In the genomic region with DNA sequence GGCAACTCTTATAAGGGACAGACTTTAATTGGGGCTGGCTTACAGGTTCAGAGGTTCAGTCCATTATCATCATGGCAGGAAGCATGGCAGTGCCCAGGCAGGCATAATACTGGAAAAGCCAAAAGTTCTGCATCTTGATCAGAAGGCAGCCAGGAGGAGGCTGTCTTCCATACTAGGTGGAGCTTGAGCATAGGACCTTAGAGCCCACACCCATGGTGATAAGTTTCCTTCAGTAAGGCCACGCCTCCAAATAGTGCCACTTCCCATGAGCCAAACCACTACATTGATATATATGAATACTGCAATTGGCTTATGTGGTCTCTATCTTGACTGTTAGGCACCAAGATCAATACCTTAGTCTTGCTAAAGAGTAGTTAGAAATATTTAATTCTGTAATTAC, we compare ENCODE assay signal across 26 mouse cellular contexts. TPM values are rescaled to one million over a fixed set of nuclear protein-coding genes. Genes with fewer than 3 reads are reported as not detected.
DNase-seq lines count a peak whose midpoint lies in the region; ATAC-seq and TF ChIP-seq lines count a peak whose summit lies in the region.
"Had no signal": no experiment of that assay in that cellular context is flagged by ENCODE, and none has a peak within 500 bp of the region (broad histone marks: within the 10 kb centered on the region; RNA-seq: fewer than 3 reads in every experiment).

No protein-coding gene starts in this region.

- 40% methylated on average over 1 of the region's 1 CpGs for WGBS in liver, embryonic 14.5 days (ENCODE audit: insufficient replicate concordance)

- peak; percentile 42; the same call in 1 of the 2 replicates for ATAC-seq in common myeloid progenitor, adult 5-6 weeks (replicated peaks; ENCODE audit: low read depth, poor library complexity, severe bottlenecking)
- ATAC-seq in liver, embryonic 14.5 days (ENCODE audit: insufficient read depth) = peak; percentile 48; the same call in 1 of the 2 replicates
- ATAC-seq: CD4-positive, CD25-positive, alpha-beta regulatory T cell, adult 4 months; forebrain, embryonic 15.5 days; hindbrain, postnatal 0 days had no signal

- no peaks in the 10 kb centered on the region for H3K27me3 ChIP-seq in MEL (ENCODE audit: control insufficient read depth in 1 of 2, insufficient read depth in 2 of 2, low read length in 2 of 2)
- no peaks in the 10 kb centered on the region for H3K27me3 ChIP-seq in liver, embryonic 14.5 days (ENCODE audit: control insufficient read depth, insufficient read depth, low read length)
- H3K27me3 ChIP-seq: forebrain, embryonic 15.5 days; heart, embryonic 15.5 days; hindbrain, embryonic 13.5 days had no signal

- H3K79me2 ChIP-seq in MEL (ENCODE audit: control insufficient read depth, insufficient read depth, low read length, poor library complexity) = no peaks in the 10 kb centered on the region

- no peak overlapping the region for H3K4me3 ChIP-seq in MEL (ENCODE audit: control insufficient read depth in 1 of 2, insufficient read depth in 1 of 2, low read depth in 2 of 2, low read length in 2 of 2)
- no peak overlapping the region for H3K4me3 ChIP-seq in liver, embryonic 14.5 days (ENCODE audit: insufficient read depth in 1 of 2, low read depth in 2 of 2, low read length in 2 of 2)
- H3K4me3 ChIP-seq: embryonic facial prominence, embryonic 10.5 days; erythroblast, embryonic 14.5 days; forebrain, embryonic 15.5 days; heart, embryonic 15.5 days; hindbrain, embryonic 13.5 days had no signal

- no peak overlapping the region for H3K27ac ChIP-seq in MEL (ENCODE audit: control insufficient read depth, low read depth, low read length)
- H3K27ac ChIP-seq in liver, embryonic 14.5 days = no peak overlapping the region
- H3K27ac ChIP-seq: embryonic facial prominence, embryonic 10.5 days; forebrain, embryonic 15.5 days; heart, embryonic 15.5 days; hindbrain, embryonic 13.5 days; hindbrain, postnatal 0 days had no signal

- H3K9ac ChIP-seq in MEL (ENCODE audit: control insufficient read depth, low read depth, low read length, poor library complexity, severe bottlenecking) = no peak overlapping the region
- H3K9ac ChIP-seq in liver, embryonic 14.5 days (replicated peaks) = no peak overlapping the region
- H3K9ac ChIP-seq: forebrain, embryonic 15.5 days; heart, embryonic 15.5 days; hindbrain, embryonic 13.5 days had no signal

- no peak for TF ChIP-seq CTCF in MEL (IDR thresholded peaks at IDR 0.05 in 2 of 3, conservative IDR thresholded peaks at IDR 0.05 in 1 of 3; ENCODE audit: control insufficient read depth in 1 of 3, insufficient read depth in 1 of 3, low read depth in 2 of 3, low read length in 3 of 3, poor library complexity in 1 of 3, severe bottlenecking in 1 of 3)
- no peak for TF ChIP-seq CTCF in liver, embryonic 14.5 days (IDR thresholded peaks at IDR 0.05; ENCODE audit: low read depth)

- no peak for TF ChIP-seq RAD21 in MEL (IDR thresholded peaks at IDR 0.05; ENCODE audit: low read depth, low read length)

- no peak for TF ChIP-seq EP300 in MEL (IDR thresholded peaks at IDR 0.05; ENCODE audit: low read depth in 1 of 2, low read length in 2 of 2)
- no peak for TF ChIP-seq EP300 in liver, embryonic 14.5 days (IDR thresholded peaks at IDR 0.05; ENCODE audit: low read depth)

- no peak overlapping the region for H3K4me2 ChIP-seq in liver, embryonic 14.5 days (ENCODE audit: low read depth)
- H3K4me2 ChIP-seq: forebrain, embryonic 15.5 days; heart, embryonic 11.5 days; heart, embryonic 15.5 days; hindbrain, embryonic 13.5 days had no signal

- no peaks in the 10 kb centered on the region for H3K9me3 ChIP-seq in MEL (replicated peaks; ENCODE audit: insufficient read depth, low read length)
- H3K9me3 ChIP-seq in liver, embryonic 14.5 days (ENCODE audit: control insufficient read depth, low read length) = no peaks in the 10 kb centered on the region
- H3K9me3 ChIP-seq: embryonic facial prominence, embryonic 10.5 days; forebrain, embryonic 15.5 days; G1E; heart, embryonic 15.5 days; hindbrain, embryonic 13.5 days had no signal

- H3K4me1 ChIP-seq in MEL (ENCODE audit: control insufficient read depth in 1 of 2, insufficient read depth in 2 of 2, low read length in 2 of 2) = no peaks in the 10 kb centered on the region
- peaks cover 2 to 5% of the 10 kb centered on the region in 2 experiments; a peak in 2 of 4 replicates for H3K4me1 ChIP-seq in liver, embryonic 14.5 days (replicated peaks; ENCODE audit: control insufficient read depth in 2 of 2, insufficient read depth in 2 of 2, low read length in 1 of 2)
- H3K4me1 ChIP-seq: embryonic facial prominence, embryonic 10.5 days; forebrain, embryonic 15.5 days; heart, embryonic 15.5 days; hindbrain, embryonic 13.5 days had no signal

- peaks cover 0 to 39% of the 10 kb centered on the region in 2 experiments; a peak in 2 of 4 replicates for H3K36me3 ChIP-seq in MEL (ENCODE audit: control insufficient read depth in 1 of 2, insufficient read depth in 2 of 2, low read length in 2 of 2)
- H3K36me3 ChIP-seq in liver, embryonic 14.5 days (replicated peaks; ENCODE audit: control insufficient read depth, insufficient read depth, low read depth) = peaks cover 46% of the 10 kb centered on the region

- peak; percentile 75 for DNase-seq in heart, adult 11 months
- no peak for DNase-seq in heart, adult 9 months (ENCODE audit: low spot score in 2 of 2)
- peak; percentile 29 for DNase-seq in MEL (ENCODE audit: low read depth, low spot score)
- peak in 2 of 3 experiments; percentile 3 to 4 for DNase-seq in liver, embryonic 14.5 days (ENCODE audit: low read depth in 3 of 3, low spot score in 3 of 3)
- no peak for DNase-seq in ovary, postnatal 10 days (ENCODE audit: low spot score)
- DNase-seq in urinary bladder, adult 18-20 months (ENCODE audit: low spot score in 2 of 2) = no peak
- no peak for DNase-seq in urinary bladder, postnatal 36 days (ENCODE audit: low spot score in 2 of 2)
- DNase-seq: adrenal gland, postnatal 10 days; B cell, adult 2 months; cerebellum, adult 11 months; cerebellum, adult 9-11 months; cerebellum, postnatal 36 days; gastrocnemius, postnatal 36 days; heart, adult 18-20 months; heart, postnatal 14 days had no signal

- no peak for TF ChIP-seq POLR2A in MEL (IDR thresholded peaks at IDR 0.05; ENCODE audit: control insufficient read depth in 1 of 2, insufficient read depth in 1 of 2, low read depth in 1 of 2, low read length in 2 of 2, poor library complexity in 1 of 2)

TF ChIP-seq in MEL, 35 proteins besides CTCF, POLR2A, EP300 and RAD21:
- TF ChIP-seq MAFK (IDR thresholded peaks at IDR 0.05; ENCODE audit: borderline replicate concordance, low read depth, low read length) (no peak), BHLHE40 (IDR thresholded peaks at IDR 0.05; ENCODE audit: borderline replicate concordance, low read depth, low read length) (no peak), CHD1 (IDR thresholded peaks at IDR 0.05; ENCODE audit: low read depth, low read length) (no peak), USF1 (IDR thresholded peaks at IDR 0.05; ENCODE audit: low read depth, low read length) (no peak)

RNA-seq across cellular contexts. Expression of a gene that starts 32.1 kb away (rescaled TPM):
- 41.0 and 46.3 TPM in 2 replicates for total RNA-seq in MEL (2012; rRNA removed)
- polyA plus RNA-seq in MEL (2012; ENCODE audit: insufficient read depth in 1 of 2, insufficient read length in 2 of 2, low read depth in 1 of 2, low replicate concordance in 2 of 2, missing spikeins in 1 of 2) = 10 to 100 TPM in 1 of 2 experiments, not detected in 1; 66.8 TPM
- total RNA-seq in common myeloid progenitor, adult 5-6 weeks (2017) = 100 and 140 TPM in 2 replicates
- polyA plus RNA-seq in liver, embryonic 14.5 days (2012; rRNA removed) = 9.8 and 14.9 TPM in 2 replicates
- 27.2 and 32.8 TPM in 2 replicates for polyA plus RNA-seq in liver, embryonic 14.5 days (2014; fragmentation: Nextera tagmentation; extraction: Ambion mirVana)

RNA-seq across cellular contexts. Expression of a gene that starts 52.2 kb away (rescaled TPM):
- under 0.01 TPM in 1 of 2 replicates, not detected in the other for total RNA-seq in MEL (2012; rRNA removed)
- polyA plus RNA-seq in MEL (2012; ENCODE audit: insufficient read depth in 1 of 2, insufficient read length in 2 of 2, low read depth in 1 of 2, low replicate concordance in 2 of 2, missing spikeins in 1 of 2) = under 1 TPM in 1 of 2 experiments, not detected in 1; 0.06 TPM
- total RNA-seq in common myeloid progenitor, adult 5-6 weeks (2017) = 0.05 and 0.10 TPM in 2 replicates
- polyA plus RNA-seq in liver, embryonic 14.5 days (2012; rRNA removed) = 0.02 and 0.03 TPM in 2 replicates
- not detected in 2 replicates for polyA plus RNA-seq in liver, embryonic 14.5 days (2014; fragmentation: Nextera tagmentation; extraction: Ambion mirVana)
- total RNA-seq: gastrocnemius, adult 8-10 months; heart, adult 18-20 months had no signal
- polyA plus RNA-seq: erythroblast, embryonic 14.5 days; G1E; heart, embryonic 11.5 days had no signal

Comparison
In these comparisons a context has a peak if more than half of its experiments do, and no peak if none do; other contexts are left out.
1. DNase-seq: peak in heart, adult 11 months (single experiment), MEL (single experiment) and liver, embryonic 14.5 days (2 of 3); none in heart, adult 9 months (0 of 2), ovary, postnatal 10 days (single experiment), urinary bladder, adult 18-20 months (0 of 2) and urinary bladder, postnatal 36 days (0 of 2).